Mouse (Mus musculus) forebrain, postnatal 0 days (tissue): Measurements from ENCODE around the gene Atp10a. TPM values are rescaled to one million over a fixed set of nuclear protein-coding genes. Genes with fewer than 3 reads are reported as not detected.

Source experiments
- ATAC-seq: fragments of 200-750 bp; cut with Nextera tagmentation; 2 replicates; pipeline ENCODE4 v1.8.0; 2017; ENCODE audit warnings: mild to moderate bottlenecking, moderate library complexity
- DNase-seq: peaks from one replicate; pipeline ENCODE4 v3.0.0-alpha.2; 2015
- H3K27ac ChIP-seq: fragments of 300-500 bp; sonication (generic); 2 replicates; pipeline ENCODE4 v1.5.1; 2014; ENCODE audit warnings: low read depth, mild to moderate bottlenecking, antibody characterized with exemption, low read length, moderate library complexity, mixed read lengths
- H3K27me3 ChIP-seq: fragments of 300-500 bp; sonication (generic); 2 replicates; pipeline ENCODE4 v1.6.1; 2014; ENCODE audit warnings: mild to moderate bottlenecking, low read length, mixed read lengths; ENCODE audit not compliant: insufficient read depth
- H3K36me3 ChIP-seq: fragments of 300-500 bp; sonication (generic); 2 replicates; pipeline ENCODE4 v1.6.1; 2014; ENCODE audit warnings: mild to moderate bottlenecking, moderate library complexity; ENCODE audit not compliant: insufficient read depth
- H3K4me1 ChIP-seq: fragments of 300-500 bp; sonication (generic); 2 replicates; pipeline ENCODE4 v1.6.1; 2014; ENCODE audit warnings: antibody characterized with exemption; ENCODE audit not compliant: insufficient read depth
- H3K4me2 ChIP-seq: fragments of 300-500 bp; sonication (generic); 2 replicates; pipeline ENCODE4 v1.6.1; 2014; ENCODE audit warnings: low read depth, mild to moderate bottlenecking, moderate library complexity
- H3K4me3 ChIP-seq: fragments of 300-500 bp; sonication (generic); 2 replicates; pipeline ENCODE4 v1.5.1; 2014; ENCODE audit warnings: low read depth, low read length, mixed read lengths
- H3K9ac ChIP-seq: fragments of 300-500 bp; sonication (generic); 2 replicates; pipeline ENCODE4 v1.6.1; 2014; ENCODE audit warnings: mild to moderate bottlenecking
- H3K9me3 ChIP-seq: fragments of 300-500 bp; sonication (generic); 2 replicates; pipeline ENCODE4 v1.6.1; 2016; ENCODE audit warnings: low read length
- CTCF ChIP-seq: sonication (generic); IDR thresholded peaks from 2 replicates; pipeline ENCODE4 v1.5.1; 2016; ENCODE audit warnings: antibody characterized with exemption, control low read depth, low read depth
- WGBS: fragments of 180-500 bp; shearing (Covaris S2); extraction: QIAGEN DNeasy Blood & Tissue Kit; methylation state at CpG from one replicate; pipeline ENCODE4 v1.1.7; 2014; 5-methylcytosine and 5-hydroxymethylcytosine counted together
- polyA plus RNA-seq: library from polyadenylated mRNA; unstranded; fragments of >200 nt; fragmentation: Nextera tagmentation; extraction: Ambion mirVana; gene quantifications from 2 replicates; pipeline ENCODE4 v1.2.1, GENCODE M21; 2015
- total RNA-seq: library from RNA; depleted of rRNA; stranded (reverse); fragments of >200 nt; gene quantifications from 2 replicates; pipeline ENCODE4 v1.2.3, GENCODE M21; 2014

Gene Atp10a
- total and polyA plus RNA-seq, 2 experiments from 2014 or later = 0.70 to 4.8 TPM

GRCm38 (mm10) chr7:58690069-58690923, 34.3 kb downstream of the Atp10a start:
- peaks cover 9% of the 10 kb centered on the region; the same call in 1 of the 2 replicates for H3K4me1 ChIP-seq
- peak; percentile 74 for ATAC-seq
- no peaks in the 10 kb centered on the region for H3K9me3 ChIP-seq
- DNase-seq = peak; percentile 48
- TF ChIP-seq CTCF = no peak
- no peak overlapping the region for H3K4me2 ChIP-seq
- H3K4me3 ChIP-seq = no peak overlapping the region
- no peak overlapping the region for H3K9ac ChIP-seq
- no peaks in the 10 kb centered on the region for H3K27me3 ChIP-seq
- peak overlapping the region; percentile 24 for H3K27ac ChIP-seq
- 37% methylated on average over 6 of the region's 6 CpGs for WGBS
- H3K36me3 ChIP-seq = no peaks in the 10 kb centered on the region

GRCm38 (mm10) chr7:58690997-58691596, 35.1 kb downstream of the Atp10a start:
- DNase-seq (no peak), ATAC-seq (no peak)
- no peak overlapping the region for H3K4me2 ChIP-seq
- no peak overlapping the region for H3K9ac ChIP-seq
- no peak overlapping the region for H3K4me3 ChIP-seq
- H3K27me3 ChIP-seq = no peaks in the 10 kb centered on the region
- TF ChIP-seq CTCF = no peak
- H3K36me3 ChIP-seq = no peaks in the 10 kb centered on the region
- H3K4me1 ChIP-seq = peaks cover 9% of the 10 kb centered on the region; the same call in 1 of the 2 replicates
- H3K9me3 ChIP-seq = no peaks in the 10 kb centered on the region
- WGBS = 79% methylated on average over 6 of the region's 6 CpGs
- H3K27ac ChIP-seq = no peak overlapping the region

- H3K27ac ChIP-seq = no peak overlapping the region
- DNase-seq (no peak), ATAC-seq (no peak)
- H3K4me2 ChIP-seq = no peak overlapping the region
- TF ChIP-seq CTCF = no peak
- H3K4me1 ChIP-seq = peaks cover 9% of the 10 kb centered on the region; the same call in 1 of the 2 replicates
- H3K36me3 ChIP-seq = no peaks in the 10 kb centered on the region
- no peak overlapping the region for H3K9ac ChIP-seq
- H3K27me3 ChIP-seq = no peaks in the 10 kb centered on the region
- WGBS = 59% methylated on average over 2 of the region's 2 CpGs
- H3K9me3 ChIP-seq = no peaks in the 10 kb centered on the region
- no peak overlapping the region for H3K4me3 ChIP-seq
Measured at GRCm38 (mm10) chr7:58692704-58693103, 36.7 kb downstream of the Atp10a start.

- DNase-seq (no peak), ATAC-seq (no peak)
- Histone ChIP-seq H3K27me3 (no peaks in the 10 kb centered on the region), H3K4me2 (no peak overlapping the region), H3K9me3 (no peaks in the 10 kb centered on the region), H3K9ac (no peak overlapping the region), H3K36me3 (no peaks in the 10 kb centered on the region), H3K27ac (no peak overlapping the region), H3K4me1 (peaks cover 9% of the 10 kb centered on the region; the same call in 1 of the 2 replicates), H3K4me3 (no peak overlapping the region)
- TF ChIP-seq CTCF = no peak
- WGBS = 25% methylated on average over 3 of the region's 3 CpGs
Measured at GRCm38 (mm10) chr7:58693342-58693741, 37.4 kb downstream of the Atp10a start.

- ATAC-seq (no peak), DNase-seq (no peak)
- no peak overlapping the region for H3K27ac ChIP-seq
- TF ChIP-seq CTCF = no peak
- H3K4me2 ChIP-seq = no peak overlapping the region
- H3K9ac ChIP-seq = no peak overlapping the region
- H3K4me3 ChIP-seq = no peak overlapping the region
- H3K9me3 ChIP-seq = no peaks in the 10 kb centered on the region
- H3K4me1 ChIP-seq = no peaks in the 10 kb centered on the region
- no peaks in the 10 kb centered on the region for H3K36me3 ChIP-seq
- no peaks in the 10 kb centered on the region for H3K27me3 ChIP-seq
- WGBS = 97% methylated on average over 1 of the region's 1 CpGs
Measured at GRCm38 (mm10) chr7:58695661-58696060, 39.7 kb downstream of the Atp10a start.

- no peaks in the 10 kb centered on the region for H3K9me3 ChIP-seq
- 45% methylated on average over 2 of the region's 2 CpGs for WGBS
- H3K27ac ChIP-seq = no peak overlapping the region
- no peak for ATAC-seq
- no peaks in the 10 kb centered on the region for H3K36me3 ChIP-seq
- no peaks in the 10 kb centered on the region for H3K27me3 ChIP-seq
- DNase-seq = no peak
- no peak overlapping the region for H3K4me2 ChIP-seq
- H3K4me1 ChIP-seq = no peaks in the 10 kb centered on the region
- no peak for TF ChIP-seq CTCF
- H3K9ac ChIP-seq = no peak overlapping the region
- no peak overlapping the region for H3K4me3 ChIP-seq
Measured at GRCm38 (mm10) chr7:58697092-58697491, 41.1 kb downstream of the Atp10a start.
